9 mouse cellular contexts compared by ENCODE assay signal in genomic region chr3:89396654-89397005, GRCm38 (mm10). TPM values are rescaled to one million over a fixed set of nuclear protein-coding genes. Genes with fewer than 3 reads are reported as not detected.
A peak's percentile ranks its signal among the peaks of the same experiment; 100 is the strongest.
DNase-seq lines count a peak whose midpoint lies in the region; ATAC-seq and TF ChIP-seq lines count a peak whose summit lies in the region.
"Had no signal": no experiment of that assay in that cellular context is flagged by ENCODE, and none has a peak within 500 bp of the region (broad histone marks: within the 10 kb centered on the region; RNA-seq: fewer than 3 reads in every experiment).

No protein-coding gene starts in this region.

- H3K4me3 ChIP-seq in kidney, adult 2 months (ENCODE audit: insufficient read depth, low read depth, low read length): peak overlapping the region; percentile 65; the same call in 1 of the 2 replicates
- peak overlapping the region; percentile 6; the same call in 1 of the 2 replicates for H3K4me3 ChIP-seq in cortical plate, adult 2 months (ENCODE audit: insufficient read depth, low read length)
- peak overlapping the region; percentile 45 for H3K4me3 ChIP-seq in hindbrain, embryonic 16.5 days (ENCODE audit: low read length)
- H3K4me3 ChIP-seq in midbrain, embryonic 15.5 days: peak overlapping the region; percentile 41

- H3K4me1 ChIP-seq in kidney, adult 2 months (ENCODE audit: control insufficient read depth, insufficient read depth, low read length): peaks cover 6% of the 10 kb centered on the region; the same call in 1 of the 2 replicates
- 0 out of 2 replicates have a peak, but pooled peaks cover 2% of the 10 kb centered on the region for H3K4me1 ChIP-seq in cortical plate, adult 2 months (ENCODE audit: control insufficient read depth, insufficient read depth, low read length)
- H3K4me1 ChIP-seq in hindbrain, embryonic 16.5 days (ENCODE audit: control insufficient read depth, insufficient read depth, low read depth, low read length): peaks cover 42% of the 10 kb centered on the region
- peaks cover 53% of the 10 kb centered on the region for H3K4me1 ChIP-seq in midbrain, embryonic 15.5 days

- peak overlapping the region; percentile 74 for H3K4me2 ChIP-seq in hindbrain, embryonic 16.5 days (ENCODE audit: low read length)
- H3K4me2 ChIP-seq in midbrain, embryonic 15.5 days: peak overlapping the region; percentile 100

- DNase-seq in kidney, adult 2 months: no peak
- DNase-seq in kidney, postnatal 10 days: no peak
- DNase-seq in ovary, postnatal 36 days (ENCODE audit: low spot score): no peak
- no peak for DNase-seq in yolk sac, embryonic 10.5 days (ENCODE audit: low spot score)

- no peaks in the 10 kb centered on the region for H3K9me3 ChIP-seq in hindbrain, embryonic 16.5 days (ENCODE audit: control insufficient read depth, low read length)
- no peaks in the 10 kb centered on the region for H3K9me3 ChIP-seq in midbrain, embryonic 15.5 days

- no peak overlapping the region; the same call in 1 of the 2 replicates for H3K9ac ChIP-seq in hindbrain, embryonic 16.5 days (ENCODE audit: low read depth, low read length)
- peak overlapping the region; percentile 34 for H3K9ac ChIP-seq in midbrain, embryonic 15.5 days

- H3K36me3 ChIP-seq in kidney, adult 2 months (ENCODE audit: control insufficient read depth, insufficient read depth, low read length): no peaks in the 10 kb centered on the region
- H3K36me3 ChIP-seq in hindbrain, embryonic 16.5 days (ENCODE audit: control insufficient read depth, insufficient read depth, low read length): 0 out of 2 replicates have a peak, but pooled peaks cover 3% of the 10 kb centered on the region
- H3K36me3 ChIP-seq in midbrain, embryonic 15.5 days (replicated peaks): no peaks in the 10 kb centered on the region

- no peak for TF ChIP-seq CTCF in kidney, adult 2 months (conservative IDR thresholded peaks at IDR 0.05; ENCODE audit: insufficient read depth, insufficient read length, low read depth, low read length)
- no peak for TF ChIP-seq CTCF in cortical plate, adult 2 months (IDR thresholded peaks at IDR 0.05; ENCODE audit: extremely low read depth, insufficient read depth, low read length)

- no peak for TF ChIP-seq POLR2A in kidney, adult 2 months (IDR thresholded peaks at IDR 0.05; ENCODE audit: low read depth, low read length)
- TF ChIP-seq POLR2A in cortical plate, adult 2 months (IDR thresholded peaks at IDR 0.05; ENCODE audit: extremely low read depth, insufficient read depth, low read length): no peak

- ATAC-seq in hindbrain, embryonic 16.5 days: no peak
- ATAC-seq in midbrain, embryonic 15.5 days (replicated peaks): no peak
- no peak for ATAC-seq in granulocyte monocyte progenitor cell, adult 5-6 weeks (replicated peaks; ENCODE audit: poor library complexity, severe bottlenecking)

- H3K27ac ChIP-seq in kidney, adult 2 months (ENCODE audit: insufficient read depth, low read depth, low read length): peak overlapping the region; percentile 28; the same call in 1 of the 2 replicates
- no peak overlapping the region for H3K27ac ChIP-seq in cortical plate, adult 2 months (ENCODE audit: insufficient read depth, low read length)
- H3K27ac ChIP-seq in hindbrain, embryonic 16.5 days (ENCODE audit: low read depth, low read length): no peak overlapping the region
- no peak overlapping the region for H3K27ac ChIP-seq in midbrain, embryonic 15.5 days

- 0% methylated on average over 4 of the region's 4 CpGs for WGBS in kidney, adult 2 months
- 0% methylated on average over 4 of the region's 4 CpGs for WGBS in hindbrain, embryonic 16.5 days
- 2% methylated on average over 4 of the region's 4 CpGs for WGBS in midbrain, embryonic 15.5 days

- H3K27me3 ChIP-seq in kidney, adult 2 months (replicated peaks; ENCODE audit: control insufficient read depth, insufficient read depth, low read length): no peaks in the 10 kb centered on the region
- H3K27me3 ChIP-seq in hindbrain, embryonic 16.5 days (replicated peaks; ENCODE audit: control insufficient read depth, insufficient read depth, low read length): peaks cover 16% of the 10 kb centered on the region
- peaks cover 24% of the 10 kb centered on the region for H3K27me3 ChIP-seq in midbrain, embryonic 15.5 days (replicated peaks)
- H3K27me3 ChIP-seq: Patski had no signal

RNA-seq across cellular contexts. Expression of gene Zbtb7b, which starts 2.1 kb away (rescaled TPM):
- polyA plus RNA-seq in kidney, adult 2 months (2012; rRNA removed): 54.3 and 58.8 TPM in 2 replicates
- 14.7 and 18.7 TPM in 2 replicates for polyA plus RNA-seq in cortical plate, adult 2 months (2012; rRNA removed)
- 0.79 and 0.88 TPM in 2 replicates for polyA plus RNA-seq in hindbrain, embryonic 16.5 days (2015; fragmentation: Nextera tagmentation; extraction: Ambion mirVana)
- polyA plus RNA-seq in midbrain, embryonic 15.5 days (2015; fragmentation: Nextera tagmentation; extraction: Ambion mirVana): 0.59 and 0.64 TPM in 2 replicates
- 8.5 and 18.6 TPM in 2 replicates for total RNA-seq in granulocyte monocyte progenitor cell, adult 5-6 weeks (2014; fragmentation: Nextera tagmentation)
- total RNA-seq in granulocyte monocyte progenitor cell, adult 5-6 weeks (2017): 7.5 and 14.0 TPM in 2 replicates

RNA-seq across cellular contexts. Expression of gene Lenep, which starts 6.0 kb away (rescaled TPM):
- 0.15 TPM in 1 of 2 replicates, not detected in the other for polyA plus RNA-seq in kidney, adult 2 months (2012; rRNA removed)
- 5.1 and 5.9 TPM in 2 replicates for polyA plus RNA-seq in cortical plate, adult 2 months (2012; rRNA removed)
- polyA plus RNA-seq in hindbrain, embryonic 16.5 days (2015; fragmentation: Nextera tagmentation; extraction: Ambion mirVana): 0.60 TPM in 1 of 2 replicates, not detected in the other
- 0.22 and 2.3 TPM in 2 replicates for polyA plus RNA-seq in midbrain, embryonic 15.5 days (2015; fragmentation: Nextera tagmentation; extraction: Ambion mirVana)
- total RNA-seq in granulocyte monocyte progenitor cell, adult 5-6 weeks (2014; fragmentation: Nextera tagmentation): 0.64 and 2.1 TPM in 2 replicates
- not detected in 2 replicates for total RNA-seq in granulocyte monocyte progenitor cell, adult 5-6 weeks (2017)
- polyA plus RNA-seq: Patski had no signal

RNA-seq across cellular contexts. Expression of gene Flad1, which starts 15.0 kb away (rescaled TPM):
- 54.6 and 56.7 TPM in 2 replicates for polyA plus RNA-seq in kidney, adult 2 months (2012; rRNA removed)
- 45.4 and 48.7 TPM in 2 replicates for polyA plus RNA-seq in cortical plate, adult 2 months (2012; rRNA removed)
- polyA plus RNA-seq in hindbrain, embryonic 16.5 days (2015; fragmentation: Nextera tagmentation; extraction: Ambion mirVana): 34.7 and 36.6 TPM in 2 replicates
- 35.9 and 36.5 TPM in 2 replicates for polyA plus RNA-seq in midbrain, embryonic 15.5 days (2015; fragmentation: Nextera tagmentation; extraction: Ambion mirVana)
- 27.5 and 41.7 TPM in 2 replicates for total RNA-seq in granulocyte monocyte progenitor cell, adult 5-6 weeks (2014; fragmentation: Nextera tagmentation)
- total RNA-seq in granulocyte monocyte progenitor cell, adult 5-6 weeks (2017): 15.3 and 16.2 TPM in 2 replicates

RNA-seq across cellular contexts. Expression of gene Cks1b, which starts 21.6 kb away (rescaled TPM):
- polyA plus RNA-seq in kidney, adult 2 months (2012; rRNA removed): 6.8 and 7.3 TPM in 2 replicates
- polyA plus RNA-seq in cortical plate, adult 2 months (2012; rRNA removed): 5.2 and 5.4 TPM in 2 replicates
- 87.9 and 91.5 TPM in 2 replicates for polyA plus RNA-seq in hindbrain, embryonic 16.5 days (2015; fragmentation: Nextera tagmentation; extraction: Ambion mirVana)
- polyA plus RNA-seq in midbrain, embryonic 15.5 days (2015; fragmentation: Nextera tagmentation; extraction: Ambion mirVana): 86.7 and 91.2 TPM in 2 replicates
- 178 and 260 TPM in 2 replicates for total RNA-seq in granulocyte monocyte progenitor cell, adult 5-6 weeks (2014; fragmentation: Nextera tagmentation)
- total RNA-seq in granulocyte monocyte progenitor cell, adult 5-6 weeks (2017): 194 and 212 TPM in 2 replicates

RNA-seq across cellular contexts. Expression of gene Shc1, which starts 21.6 kb away (rescaled TPM):
- 53.2 and 57.2 TPM in 2 replicates for polyA plus RNA-seq in kidney, adult 2 months (2012; rRNA removed)
- polyA plus RNA-seq in cortical plate, adult 2 months (2012; rRNA removed): 17.5 and 18.0 TPM in 2 replicates
- 16.9 and 23.8 TPM in 2 replicates for polyA plus RNA-seq in hindbrain, embryonic 16.5 days (2015; fragmentation: Nextera tagmentation; extraction: Ambion mirVana)
- 17.2 and 19.8 TPM in 2 replicates for polyA plus RNA-seq in midbrain, embryonic 15.5 days (2015; fragmentation: Nextera tagmentation; extraction: Ambion mirVana)
- 51.2 and 75.8 TPM in 2 replicates for total RNA-seq in granulocyte monocyte progenitor cell, adult 5-6 weeks (2014; fragmentation: Nextera tagmentation)
- 37.7 and 49.1 TPM in 2 replicates for total RNA-seq in granulocyte monocyte progenitor cell, adult 5-6 weeks (2017)

Comparison
In these comparisons a context has a peak if more than half of its experiments do, and no peak if none do; other contexts are left out.
1. H3K4me3 ChIP-seq: peak in every context shown above with its lines; median percentile 65 in kidney, adult 2 months; 45 in hindbrain, embryonic 16.5 days; 41 in midbrain, embryonic 15.5 days; 6 in cortical plate, adult 2 months.